Mouse (Mus musculus): Measurements from ENCODE around the gene Cavin2. TPM values are rescaled to one million over a fixed set of nuclear protein-coding genes. Genes with fewer than 3 reads are reported as not detected.
A peak's percentile ranks its signal among the peaks of the same experiment; 100 is the strongest.

The Cavin2 gene
- polyA plus RNA-seq, 1 experiment from 2014 or later, result 2.1 TPM

DNA sequence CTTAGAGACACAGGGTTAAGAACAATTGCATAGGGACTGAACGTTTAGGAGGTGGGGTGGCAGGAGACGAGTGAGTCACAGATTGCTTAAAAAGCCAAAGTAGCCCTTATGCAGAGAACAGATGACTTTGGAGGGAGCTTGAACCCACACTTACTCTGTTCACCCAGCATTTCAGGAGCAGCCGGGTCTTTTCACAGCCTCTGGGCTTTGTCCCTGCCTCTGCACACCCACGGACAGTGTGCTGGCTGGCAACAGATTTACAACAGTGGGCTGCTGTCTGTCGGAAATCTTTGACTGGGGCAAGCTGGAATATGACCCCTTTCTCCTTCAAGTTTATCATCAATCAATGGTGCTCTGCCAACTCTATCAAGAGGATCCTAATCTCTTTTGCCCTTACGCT is 44.1 kb downstream of the Cavin2 start:
- peaks cover 6% of the 10 kb centered on the region; the same call in 1 of the 2 replicates for H3K4me1 ChIP-seq
- H3K27me3 ChIP-seq, result no peaks in the 10 kb centered on the region
- no peaks in the 10 kb centered on the region for H3K9me3 ChIP-seq (replicated peaks)
- 56% methylated on average over 6 of the region's 6 CpGs for WGBS
- H3K36me3 ChIP-seq (ENCODE audit: poor library complexity, severe bottlenecking), result no peaks in the 10 kb centered on the region
- H3K27ac ChIP-seq, result no peak overlapping the region
- no peak overlapping the region for H3K4me3 ChIP-seq
- no peak overlapping the region for H3K9ac ChIP-seq
- H3K4me2 ChIP-seq, result peak overlapping the region; percentile 56; the same call in 1 of the 2 replicates
- no peak for ATAC-seq

DNA sequence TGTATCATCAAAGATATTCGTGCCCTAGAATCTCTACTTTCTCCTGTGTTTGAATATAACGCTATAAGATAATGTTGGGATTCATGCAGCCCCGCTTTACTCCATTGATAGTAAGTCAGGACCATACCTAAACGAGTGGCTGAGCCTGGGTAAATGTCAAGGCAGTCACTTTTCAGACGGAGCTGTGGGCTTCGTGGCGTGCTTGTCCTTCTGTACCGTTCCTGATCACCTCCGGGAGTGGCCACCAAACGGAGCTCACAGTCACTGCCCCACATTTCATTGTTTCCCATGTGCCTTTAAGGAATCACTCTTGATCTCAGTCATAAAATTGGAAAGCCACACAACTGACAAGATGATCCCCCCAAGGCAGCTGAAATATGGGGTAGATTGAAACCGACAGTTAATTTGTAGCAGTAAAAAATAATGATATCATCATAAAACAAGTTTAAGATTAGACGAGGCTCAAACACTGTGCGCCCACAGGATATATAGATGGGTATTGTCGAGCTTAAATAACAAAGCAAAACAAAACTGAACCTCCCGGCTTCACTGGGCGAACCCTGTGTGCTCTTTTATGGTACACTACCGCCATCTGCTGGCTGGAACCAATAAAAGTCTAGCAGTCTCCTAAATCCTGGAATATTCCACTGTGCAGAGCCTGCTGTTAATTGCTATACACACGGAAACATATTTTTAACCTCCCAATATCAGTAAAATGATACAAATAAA is 44.8 kb downstream of the Cavin2 start:
- no peak overlapping the region for H3K27ac ChIP-seq
- ATAC-seq, result peak; percentile 94
- H3K9me3 ChIP-seq (replicated peaks), result no peaks in the 10 kb centered on the region

DNA sequence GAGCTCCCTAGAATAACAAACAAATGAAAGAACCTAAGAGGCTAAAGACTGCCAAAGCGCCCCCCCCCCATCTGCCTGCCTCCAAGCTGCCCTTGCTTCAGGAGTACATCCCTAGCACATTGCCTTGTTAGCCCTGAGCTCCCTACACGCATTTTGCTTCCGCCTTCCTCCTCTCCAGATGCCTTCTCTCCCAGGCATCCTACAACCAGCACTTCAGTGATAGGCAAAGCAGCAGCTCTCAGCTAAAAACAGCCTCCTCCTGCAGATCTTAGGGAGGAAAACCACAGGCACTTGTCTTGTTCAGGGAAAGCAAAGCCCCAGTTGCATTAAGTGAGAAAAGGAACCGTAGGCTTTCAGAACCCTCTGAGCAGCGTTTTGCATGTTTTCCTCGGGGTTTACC is 45.4 kb downstream of the Cavin2 start:
- WGBS, result 31% methylated on average over 6 of the region's 6 CpGs
- H3K36me3 ChIP-seq (ENCODE audit: poor library complexity, severe bottlenecking), result no peaks in the 10 kb centered on the region
- H3K9ac ChIP-seq, result 0 out of 2 replicates have a peak overlapping the region, but pooled peaks have one; percentile 34
- peaks cover 6% of the 10 kb centered on the region; the same call in 1 of the 2 replicates for H3K4me1 ChIP-seq
- H3K4me3 ChIP-seq, result no peak overlapping the region
- 0 out of 2 replicates have a peak overlapping the region, but pooled peaks have one; percentile 2 for H3K27ac ChIP-seq
- peak; percentile 78 for ATAC-seq
- H3K27me3 ChIP-seq, result no peaks in the 10 kb centered on the region
- no peaks in the 10 kb centered on the region for H3K9me3 ChIP-seq (replicated peaks)
- 0 out of 2 replicates have a peak overlapping the region, but pooled peaks have one; percentile 56 for H3K4me2 ChIP-seq

More for the DNA sequence above, 44.8 kb downstream of the Cavin2 start:
- Histone ChIP-seq H3K4me3 (peak overlapping the region; percentile 21), H3K9ac (0 out of 2 replicates have a peak overlapping the region, but pooled peaks have one; percentile 45), H3K27me3 (no peaks in the 10 kb centered on the region), H3K4me2 (peak overlapping the region; percentile 56), H3K36me3 (ENCODE audit: poor library complexity, severe bottlenecking) (no peaks in the 10 kb centered on the region), H3K4me1 (peaks cover 6% of the 10 kb centered on the region; the same call in 1 of the 2 replicates)
- 28% methylated on average over 18 of the region's 18 CpGs for WGBS

DNA sequence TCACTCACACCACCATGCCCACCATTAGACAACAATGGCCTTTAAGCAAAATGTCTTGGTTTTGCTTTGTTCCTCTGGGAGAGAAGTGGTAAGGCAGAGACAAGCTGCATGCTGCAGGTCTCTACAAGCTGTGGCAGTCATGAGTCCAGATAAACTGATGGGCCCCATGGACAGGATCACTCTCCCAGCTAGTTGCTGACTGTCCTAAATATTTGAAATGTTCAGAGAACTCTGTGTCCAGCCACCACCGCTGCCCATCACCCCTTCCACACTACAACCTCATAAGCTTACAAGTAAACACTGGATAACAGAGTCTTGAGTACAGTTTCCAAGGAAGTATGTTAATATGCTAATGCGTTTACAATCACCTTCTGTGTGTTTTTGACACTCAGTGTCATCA is 46.2 kb downstream of the Cavin2 start:
- no peaks in the 10 kb centered on the region for H3K9me3 ChIP-seq (replicated peaks)
- H3K36me3 ChIP-seq (ENCODE audit: poor library complexity, severe bottlenecking), result no peaks in the 10 kb centered on the region
- no peaks in the 10 kb centered on the region for H3K27me3 ChIP-seq
- H3K27ac ChIP-seq, result no peak overlapping the region
- H3K4me3 ChIP-seq, result no peak overlapping the region
- ATAC-seq, result no peak
- H3K4me2 ChIP-seq, result no peak overlapping the region
- H3K9ac ChIP-seq, result no peak overlapping the region
- WGBS, result 92% methylated on average over 2 of the region's 2 CpGs
- peaks cover 6% of the 10 kb centered on the region; the same call in 1 of the 2 replicates for H3K4me1 ChIP-seq

DNA sequence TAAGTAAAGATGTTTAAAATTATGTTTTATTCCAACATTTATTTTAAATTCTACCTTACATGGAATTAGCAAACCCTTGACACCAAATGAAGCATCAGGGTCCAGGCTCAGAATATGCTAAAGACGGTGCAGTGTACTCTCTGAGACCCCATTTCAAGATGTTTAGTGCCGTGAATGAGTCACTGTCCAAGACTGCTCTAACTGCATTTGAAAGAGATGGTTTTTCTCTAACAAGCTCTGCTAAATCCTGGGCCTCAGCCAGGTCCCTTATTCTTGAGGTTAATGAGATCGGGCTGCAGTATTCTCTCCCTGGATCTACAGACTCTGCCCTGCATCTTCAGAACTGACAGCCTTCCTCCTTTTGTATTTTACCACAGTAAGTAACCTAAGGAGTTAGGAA is 55.2 kb downstream of the Cavin2 start:
- Histone ChIP-seq H3K27me3 (no peaks in the 10 kb centered on the region), H3K36me3 (ENCODE audit: poor library complexity, severe bottlenecking) (no peaks in the 10 kb centered on the region), H3K9me3 (replicated peaks) (0 out of 2 replicates have a peak, but pooled peaks cover 3% of the 10 kb centered on the region), H3K27ac (no peak overlapping the region), H3K9ac (no peak overlapping the region), H3K4me2 (no peak overlapping the region), H3K4me3 (no peak overlapping the region), H3K4me1 (peaks cover 14% of the 10 kb centered on the region)
- peak; percentile 27; the same call in 1 of the 2 replicates for ATAC-seq
- 12% methylated on average over 3 of the region's 3 CpGs for WGBS

DNA sequence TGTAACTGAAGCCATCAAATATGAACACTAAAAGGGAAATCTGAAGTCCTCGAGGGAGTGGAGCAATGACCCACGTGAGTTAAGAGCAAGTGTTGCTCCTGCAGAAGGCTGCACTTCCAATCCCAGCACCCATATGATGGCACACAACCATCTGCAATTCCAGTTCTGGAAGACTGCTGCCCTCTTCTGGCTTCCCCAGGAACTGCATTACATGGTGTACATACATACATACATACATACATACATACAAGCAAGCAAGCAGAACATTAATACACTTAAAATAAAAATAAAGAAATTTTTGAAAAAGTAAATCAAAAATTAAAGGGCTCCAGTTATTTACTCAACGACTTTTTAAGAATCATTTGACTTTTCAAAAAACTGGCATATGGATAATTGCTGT is 58.7 kb downstream of the Cavin2 start:
- Histone ChIP-seq H3K4me2 (no peak overlapping the region), H3K36me3 (ENCODE audit: poor library complexity, severe bottlenecking) (no peaks in the 10 kb centered on the region), H3K9ac (no peak overlapping the region), H3K27me3 (no peaks in the 10 kb centered on the region), H3K27ac (no peak overlapping the region), H3K9me3 (replicated peaks) (0 out of 2 replicates have a peak, but pooled peaks cover 3% of the 10 kb centered on the region), H3K4me3 (no peak overlapping the region), H3K4me1 (peaks cover 19% of the 10 kb centered on the region)
- WGBS, result 95% methylated on average over 3 of the region's 3 CpGs
- ATAC-seq, result no peak

DNA sequence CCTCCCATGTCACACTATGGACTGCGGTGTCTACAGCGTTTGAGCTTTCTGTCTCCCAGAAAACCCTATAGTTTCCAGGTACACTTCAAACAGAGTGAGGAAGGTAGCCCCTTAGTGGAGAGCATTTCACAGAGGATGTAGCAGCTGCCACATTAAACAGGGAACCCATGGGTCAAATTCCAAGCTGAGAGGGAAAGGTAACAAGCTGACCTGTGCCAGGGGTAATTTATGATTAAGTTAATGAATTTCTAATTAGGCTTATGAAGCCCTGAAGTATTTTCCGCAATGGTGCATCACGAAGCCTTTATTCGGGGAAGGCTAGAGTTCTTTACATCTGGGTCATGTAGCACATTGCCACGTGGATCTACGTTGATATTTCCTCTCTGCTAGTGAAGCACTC is 59.7 kb downstream of the Cavin2 start:
- Histone ChIP-seq H3K4me3 (no peak overlapping the region), H3K9me3 (replicated peaks) (0 out of 2 replicates have a peak, but pooled peaks cover 3% of the 10 kb centered on the region), H3K36me3 (ENCODE audit: poor library complexity, severe bottlenecking) (no peaks in the 10 kb centered on the region), H3K27ac (no peak overlapping the region), H3K27me3 (no peaks in the 10 kb centered on the region), H3K4me1 (peaks cover 16% of the 10 kb centered on the region), H3K9ac (no peak overlapping the region), H3K4me2 (no peak overlapping the region)
- 68% methylated on average over 7 of the region's 7 CpGs for WGBS
- ATAC-seq, result no peak

DNA sequence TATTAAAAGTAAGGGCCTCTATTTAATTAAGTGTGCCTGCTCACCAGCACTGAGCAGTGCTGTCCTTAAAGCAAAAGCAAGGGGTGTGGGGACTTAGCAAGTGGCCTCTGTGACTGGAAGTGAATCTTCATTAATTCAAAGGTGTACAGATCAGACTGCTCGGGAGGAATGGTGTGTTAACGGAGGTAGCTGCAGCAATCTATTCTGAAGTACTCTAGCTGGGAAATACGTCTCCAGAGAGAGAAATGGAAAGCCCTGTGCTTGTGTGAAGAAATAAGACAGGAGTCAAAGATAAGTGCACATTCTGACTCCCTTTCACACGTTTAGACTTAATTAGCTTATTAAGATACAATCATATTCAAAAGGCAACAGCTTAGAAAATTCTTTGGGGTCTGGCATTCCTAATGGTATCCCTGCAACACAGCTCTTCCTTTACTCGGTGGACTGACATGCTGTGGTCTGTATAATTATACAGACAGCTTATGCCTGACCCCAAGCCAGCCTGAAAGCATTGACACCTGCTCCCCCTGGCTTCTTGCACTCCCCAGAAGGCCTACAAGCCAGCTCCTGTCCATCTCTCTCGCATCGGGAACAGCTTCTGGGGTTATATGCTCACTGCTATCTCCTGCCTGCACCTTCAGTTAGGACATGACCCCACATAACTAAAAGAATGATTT is 60.5 kb downstream of the Cavin2 start:
- ATAC-seq, result peak; percentile 53
- H3K27ac ChIP-seq, result no peak overlapping the region
- WGBS, result 38% methylated on average over 7 of the region's 7 CpGs
- H3K27me3 ChIP-seq, result no peaks in the 10 kb centered on the region
- H3K9me3 ChIP-seq (replicated peaks), result 0 out of 2 replicates have a peak, but pooled peaks cover 3% of the 10 kb centered on the region
- H3K4me3 ChIP-seq, result no peak overlapping the region
- no peak overlapping the region for H3K4me2 ChIP-seq
- no peak overlapping the region for H3K9ac ChIP-seq
- H3K4me1 ChIP-seq, result peaks cover 8% of the 10 kb centered on the region; the same call in 1 of the 2 replicates
- H3K36me3 ChIP-seq (ENCODE audit: poor library complexity, severe bottlenecking), result no peaks in the 10 kb centered on the region

Other genes with a start within 250 kb of the Cavin2 start
- 6.3 and 7.4 TPM in 2 replicates for gene Nabp1, start 189.3 kb downstream of the Cavin2 start, polyA plus RNA-seq (2015; fragmentation: Nextera tagmentation; extraction: Ambion mirVana)